Mouse (Mus musculus): ENCODE results near the gene Cln3. TPM values are rescaled to one million over a fixed set of nuclear protein-coding genes. Genes with fewer than 3 reads are reported as not detected.

The Cln3 gene
- polyA plus RNA-seq, 1 experiment from 2014 or later = 23.3 TPM

- Histone ChIP-seq H3K4me1 (peaks cover 24% of the 10 kb centered on the region), H3K9me3 (no peaks in the 10 kb centered on the region), H3K4me3 (no peak overlapping the region), H3K27me3 (ENCODE audit: insufficient read depth, poor library complexity, severe bottlenecking) (peaks cover 48% of the 10 kb centered on the region), H3K27ac (no peak overlapping the region), H3K36me3 (no peaks in the 10 kb centered on the region)
- 61% methylated on average over 8 of the region's 8 CpGs for WGBS
- no peak for DNase-seq (ENCODE audit: low spot score)
These were observed 1.2 kb upstream of the Cln3 start for GRCm38 (mm10) chr7:126586839-126587238.

GRCm38 (mm10) chr7:126584506-126584977, 1.1 kb downstream of the Cln3 start, which contains the start of gene Apobr:
Gene Apobr, plus strand, starts transcription at chr7:126584942.
- no peaks in the 10 kb centered on the region for H3K36me3 ChIP-seq
- peak within 1 kb of the TSS; percentile 73 for H3K4me3 ChIP-seq
- no peaks in the 10 kb centered on the region for H3K9me3 ChIP-seq
- H3K27ac ChIP-seq = peak within 1 kb of the TSS; percentile 93
- H3K4me1 ChIP-seq = peaks cover 30% of the 10 kb centered on the region
- H3K27me3 ChIP-seq (ENCODE audit: insufficient read depth, poor library complexity, severe bottlenecking) = peaks cover 48% of the 10 kb centered on the region
- 62% methylated on average over 8 of the region's 8 CpGs for WGBS
- DNase-seq (ENCODE audit: low spot score) = no peak

GRCm38 (mm10) chr7:126583761-126584160, 1.9 kb downstream of the Cln3 start:
- Histone ChIP-seq H3K9me3 (no peaks in the 10 kb centered on the region), H3K4me3 (peak overlapping the region; percentile 73), H3K4me1 (peaks cover 30% of the 10 kb centered on the region), H3K27ac (peak overlapping the region; percentile 93), H3K27me3 (ENCODE audit: insufficient read depth, poor library complexity, severe bottlenecking) (peaks cover 42% of the 10 kb centered on the region), H3K36me3 (no peaks in the 10 kb centered on the region)
- DNase-seq (ENCODE audit: low spot score) = no peak
- WGBS = 50% methylated on average over 6 of the region's 6 CpGs

GRCm38 (mm10) chr7:126583251-126583709, 2.3 kb downstream of the Cln3 start:
- Histone ChIP-seq H3K36me3 (no peaks in the 10 kb centered on the region), H3K4me1 (peaks cover 29% of the 10 kb centered on the region), H3K9me3 (no peaks in the 10 kb centered on the region), H3K27me3 (ENCODE audit: insufficient read depth, poor library complexity, severe bottlenecking) (peaks cover 37% of the 10 kb centered on the region), H3K27ac (peak overlapping the region; percentile 93), H3K4me3 (peak overlapping the region; percentile 73)
- peak; percentile 96 for DNase-seq (ENCODE audit: low spot score)
- under 1% methylated on average over 22 of the region's 22 CpGs for WGBS

GRCm38 (mm10) chr7:126582759-126583158, 2.9 kb downstream of the Cln3 start:
- WGBS = 1% methylated on average over 20 of the region's 20 CpGs
- H3K27me3 ChIP-seq (ENCODE audit: insufficient read depth, poor library complexity, severe bottlenecking) = peaks cover 31% of the 10 kb centered on the region
- peak; percentile 82 for DNase-seq (ENCODE audit: low spot score)
- H3K4me3 ChIP-seq = peak overlapping the region; percentile 73
- H3K4me1 ChIP-seq = peaks cover 23% of the 10 kb centered on the region
- H3K9me3 ChIP-seq = no peaks in the 10 kb centered on the region
- peaks cover 1% of the 10 kb centered on the region; the same call in 1 of the 2 replicates for H3K36me3 ChIP-seq
- H3K27ac ChIP-seq = peak overlapping the region; percentile 93

- WGBS = 74% methylated on average over 6 of the region's 6 CpGs
- no peak overlapping the region for H3K27ac ChIP-seq
- H3K36me3 ChIP-seq = peaks cover 6% of the 10 kb centered on the region; the same call in 1 of the 2 replicates
- H3K4me3 ChIP-seq = no peak overlapping the region
- H3K4me1 ChIP-seq = peaks cover 17% of the 10 kb centered on the region
- H3K27me3 ChIP-seq (ENCODE audit: insufficient read depth, poor library complexity, severe bottlenecking) = peaks cover 25% of the 10 kb centered on the region
- no peak for DNase-seq (ENCODE audit: low spot score)
- H3K9me3 ChIP-seq = no peaks in the 10 kb centered on the region
These were observed 4.0 kb downstream of the Cln3 start for GRCm38 (mm10) chr7:126581661-126582060.

GRCm38 (mm10) chr7:126579172-126579571, 6.4 kb downstream of the Cln3 start:
- no peaks in the 10 kb centered on the region for H3K9me3 ChIP-seq
- H3K4me1 ChIP-seq = peaks cover 16% of the 10 kb centered on the region
- WGBS = 50% methylated on average over 8 of the region's 8 CpGs
- no peak overlapping the region for H3K27ac ChIP-seq
- H3K36me3 ChIP-seq = peaks cover 15% of the 10 kb centered on the region; the same call in 1 of the 2 replicates
- no peak for DNase-seq (ENCODE audit: low spot score)
- H3K27me3 ChIP-seq (ENCODE audit: insufficient read depth, poor library complexity, severe bottlenecking) = no peaks in the 10 kb centered on the region
- no peak overlapping the region for H3K4me3 ChIP-seq

GRCm38 (mm10) chr7:126576946-126577345, 8.7 kb downstream of the Cln3 start:
- Histone ChIP-seq H3K9me3 (no peaks in the 10 kb centered on the region), H3K27ac (no peak overlapping the region), H3K27me3 (ENCODE audit: insufficient read depth, poor library complexity, severe bottlenecking) (no peaks in the 10 kb centered on the region), H3K4me1 (0 out of 2 replicates have a peak, but pooled peaks cover 6% of the 10 kb centered on the region), H3K4me3 (no peak overlapping the region), H3K36me3 (peaks cover 23% of the 10 kb centered on the region; the same call in 1 of the 2 replicates)
- 49% methylated on average over 8 of the region's 8 CpGs for WGBS
- DNase-seq (ENCODE audit: low spot score) = no peak

GRCm38 (mm10) chr7:126566094-126566765, 19.4 kb downstream of the Cln3 start, which contains the start of gene Eif3c:
Gene Eif3c, minus strand, starts transcription at chr7:126566411.
- Histone ChIP-seq H3K4me1 (no peaks in the 10 kb centered on the region), H3K27me3 (ENCODE audit: insufficient read depth, poor library complexity, severe bottlenecking) (no peaks in the 10 kb centered on the region)
- DNase-seq (ENCODE audit: low spot score) = peak; percentile 95

GRCm38 (mm10) chr7:126565693-126566092, 19.9 kb downstream of the Cln3 start:
- under 1% methylated on average over 23 of the region's 28 CpGs for WGBS
- Histone ChIP-seq H3K9me3 (no peaks in the 10 kb centered on the region), H3K36me3 (peaks cover 40% of the 10 kb centered on the region), H3K4me3 (peak overlapping the region; percentile 89), H3K4me1 (no peaks in the 10 kb centered on the region), H3K27me3 (ENCODE audit: insufficient read depth, poor library complexity, severe bottlenecking) (no peaks in the 10 kb centered on the region), H3K27ac (peak overlapping the region; percentile 89)
- no peak for DNase-seq (ENCODE audit: low spot score)

More at GRCm38 (mm10) chr7:126566094-126566765, 19.4 kb downstream of the Cln3 start, which contains the start of gene Eif3c:
- Histone ChIP-seq H3K36me3 (peaks cover 35% of the 10 kb centered on the region), H3K4me3 (peak within 1 kb of the TSS; percentile 89), H3K27ac (peak within 1 kb of the TSS; percentile 89), H3K9me3 (no peaks in the 10 kb centered on the region)
- WGBS = under 1% methylated on average over 46 of the region's 46 CpGs

- Histone ChIP-seq H3K9me3 (no peaks in the 10 kb centered on the region), H3K4me1 (no peaks in the 10 kb centered on the region), H3K27me3 (ENCODE audit: insufficient read depth, poor library complexity, severe bottlenecking) (no peaks in the 10 kb centered on the region), H3K27ac (no peak overlapping the region), H3K36me3 (peaks cover 99% of the 10 kb centered on the region), H3K4me3 (no peak overlapping the region)
- WGBS = 90% methylated on average over 5 of the region's 5 CpGs
- DNase-seq (ENCODE audit: low spot score) = no peak
These were observed 29.0 kb downstream of the Cln3 start for GRCm38 (mm10) chr7:126556635-126557034.

- WGBS = 92% methylated on average over 1 of the region's 1 CpGs
- H3K27ac ChIP-seq = no peak overlapping the region
- H3K9me3 ChIP-seq = no peaks in the 10 kb centered on the region
- H3K4me3 ChIP-seq = no peak overlapping the region
- no peaks in the 10 kb centered on the region for H3K4me1 ChIP-seq
- DNase-seq (ENCODE audit: low spot score) = no peak
- H3K36me3 ChIP-seq = peaks cover 99% of the 10 kb centered on the region
- H3K27me3 ChIP-seq (ENCODE audit: insufficient read depth, poor library complexity, severe bottlenecking) = no peaks in the 10 kb centered on the region
These were observed 30.8 kb downstream of the Cln3 start for GRCm38 (mm10) chr7:126554796-126555195.

GRCm38 (mm10) chr7:126545631-126546030, 40.0 kb downstream of the Cln3 start:
- WGBS = 91% methylated on average over 2 of the region's 2 CpGs
- Histone ChIP-seq H3K27me3 (ENCODE audit: insufficient read depth, poor library complexity, severe bottlenecking) (no peaks in the 10 kb centered on the region), H3K4me1 (no peaks in the 10 kb centered on the region), H3K27ac (no peak overlapping the region), H3K9me3 (no peaks in the 10 kb centered on the region), H3K36me3 (peaks cover 73% of the 10 kb centered on the region), H3K4me3 (no peak overlapping the region)
- peak; percentile 17 for DNase-seq (ENCODE audit: low spot score)
